Mouse (Mus musculus) MEL-GATA-1-ER (cell line): Measurements from ENCODE around the gene Pck1.

Experiments
- DNase-seq: peaks from one replicate; pipeline ENCODE4 v3.0.0-alpha.2; 2012; ENCODE audit warnings: low read depth; ENCODE audit errors: extremely low read depth

The Pck1 gene

GRCm38 (mm10) chr2:173173521-173174511, 21.0 kb downstream of the Pck1 start:
- no peak for DNase-seq

GRCm38 (mm10) chr2:173174569-173174968, 21.7 kb downstream of the Pck1 start:
- DNase-seq = no peak

GRCm38 (mm10) chr2:173175703-173176102, 22.9 kb downstream of the Pck1 start:
- DNase-seq = no peak

GRCm38 (mm10) chr2:173177481-173177880, 24.6 kb downstream of the Pck1 start:
- no peak for DNase-seq

- DNase-seq = no peak
These were observed 25.1 kb downstream of the Pck1 start for GRCm38 (mm10) chr2:173177951-173178350.

DNA sequence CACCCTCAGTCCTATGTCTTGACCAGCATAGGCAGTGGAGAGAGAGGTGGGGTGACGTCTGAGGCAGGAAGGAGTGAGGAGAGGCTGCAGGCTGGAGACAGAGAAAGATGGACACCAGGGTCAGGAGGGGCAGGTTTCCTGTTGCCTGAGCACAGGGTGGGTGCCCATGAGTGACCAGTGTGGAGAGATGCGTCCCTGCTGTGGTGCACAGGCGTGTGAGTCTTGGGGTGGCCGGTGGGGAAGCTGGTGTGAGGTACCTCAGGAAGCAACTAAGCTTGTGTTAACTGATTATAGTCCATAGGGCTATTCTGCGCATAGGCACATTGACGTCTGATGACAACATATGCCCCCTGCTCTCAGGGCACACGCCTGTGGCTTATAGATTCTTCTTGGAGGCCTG, 26.2 kb downstream of the Pck1 start:
- no peak for DNase-seq

- no peak for DNase-seq
These were observed 27.2 kb downstream of the Pck1 start for GRCm38 (mm10) chr2:173180026-173180425.

- no peak for DNase-seq
These were observed 28.0 kb downstream of the Pck1 start for GRCm38 (mm10) chr2:173180721-173181388.

- DNase-seq = no peak
These were observed 28.6 kb downstream of the Pck1 start for GRCm38 (mm10) chr2:173181486-173181885.

GRCm38 (mm10) chr2:173181901-173182300, 29.1 kb downstream of the Pck1 start:
- no peak for DNase-seq

DNA sequence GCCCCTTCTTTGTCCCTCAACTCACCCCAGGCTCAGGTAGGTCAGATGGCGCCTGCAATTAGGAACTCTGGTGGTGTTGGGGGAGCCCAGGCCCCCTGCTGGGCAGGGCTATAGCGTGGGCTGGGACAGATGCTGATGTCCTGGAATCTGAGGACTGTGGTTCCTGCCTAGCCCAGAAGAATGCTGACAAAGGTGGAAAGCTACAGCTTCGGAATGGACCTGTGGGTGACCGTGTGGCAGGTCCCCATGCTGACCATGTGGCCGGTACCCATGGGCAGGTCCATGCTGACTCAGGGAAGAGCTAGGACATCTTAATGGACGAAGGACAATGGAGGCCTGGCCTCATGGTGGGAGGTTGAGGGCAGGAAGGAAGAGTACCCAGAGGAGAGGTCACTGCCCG, 29.9 kb downstream of the Pck1 start:
- no peak for DNase-seq

DNA sequence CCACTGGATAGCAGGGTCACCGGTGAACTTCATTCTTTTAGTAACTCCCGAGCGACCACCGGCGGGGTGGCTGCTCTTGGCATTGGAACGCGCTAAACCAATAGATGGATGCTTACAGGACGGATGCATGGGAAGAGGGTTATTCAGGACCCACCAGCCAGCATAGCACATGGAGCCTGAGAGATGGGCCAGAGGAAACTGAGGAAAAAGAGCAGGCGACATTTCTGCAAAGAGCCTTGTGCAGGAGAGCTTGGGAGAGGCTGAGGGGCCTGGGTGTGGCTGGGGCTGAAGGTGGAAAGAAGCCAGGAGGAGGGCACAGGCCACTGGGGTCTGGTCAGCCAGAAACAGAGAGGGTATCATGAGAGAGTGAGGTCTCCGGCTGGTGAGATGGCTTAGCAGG, 30.5 kb downstream of the Pck1 start:
- DNase-seq = no peak

- DNase-seq = no peak
These were observed 31.1 kb downstream of the Pck1 start for GRCm38 (mm10) chr2:173183836-173184460.

- DNase-seq = no peak
These were observed 31.7 kb downstream of the Pck1 start for GRCm38 (mm10) chr2:173184475-173185080.

- no peak for DNase-seq
These were observed 32.4 kb downstream of the Pck1 start for GRCm38 (mm10) chr2:173185282-173185681.

DNA sequence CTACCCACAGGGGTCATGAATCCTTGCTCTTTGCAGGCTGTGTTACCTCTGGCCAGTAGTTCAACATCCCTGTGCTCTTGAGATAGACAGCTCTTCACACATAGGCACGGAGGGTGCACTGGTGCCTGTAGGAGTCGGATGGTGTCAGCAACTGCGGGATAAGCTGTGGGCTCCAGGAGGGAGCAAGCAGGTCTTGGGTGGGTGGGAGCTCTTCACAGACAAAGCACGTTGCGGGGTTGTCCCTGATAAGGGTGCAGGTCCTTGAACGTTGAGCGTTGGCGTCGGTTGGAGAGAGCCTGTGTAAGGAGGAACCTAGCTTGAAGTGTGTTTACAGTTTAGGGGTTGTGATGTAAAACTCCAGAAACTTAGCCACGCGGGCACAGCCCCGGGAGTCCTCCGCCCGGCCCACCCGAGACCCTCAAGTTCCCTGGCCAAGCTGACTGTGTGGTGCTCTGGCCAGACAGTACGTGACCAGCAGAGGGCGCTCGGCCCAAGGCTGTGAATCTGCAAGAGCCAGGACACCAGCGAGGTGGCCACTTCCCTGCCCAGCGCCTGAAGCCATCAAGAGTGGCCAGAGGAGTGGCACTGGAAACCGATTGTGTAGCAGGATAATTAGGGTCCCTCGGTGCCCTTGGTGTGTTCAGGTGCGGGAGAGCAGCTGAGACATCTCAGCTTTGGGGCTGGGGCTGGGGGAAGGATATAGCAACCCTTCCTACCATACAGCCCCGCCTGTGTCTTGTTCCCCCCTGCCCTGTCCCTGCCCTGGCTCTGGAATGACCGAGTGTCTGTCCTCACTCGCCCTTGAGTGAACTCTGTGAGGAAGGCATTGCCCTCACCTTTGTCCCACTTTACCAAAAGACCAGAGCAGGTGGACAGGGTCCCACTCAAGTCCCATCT, 33.4 kb downstream of the Pck1 start:
- no peak for DNase-seq

DNA sequence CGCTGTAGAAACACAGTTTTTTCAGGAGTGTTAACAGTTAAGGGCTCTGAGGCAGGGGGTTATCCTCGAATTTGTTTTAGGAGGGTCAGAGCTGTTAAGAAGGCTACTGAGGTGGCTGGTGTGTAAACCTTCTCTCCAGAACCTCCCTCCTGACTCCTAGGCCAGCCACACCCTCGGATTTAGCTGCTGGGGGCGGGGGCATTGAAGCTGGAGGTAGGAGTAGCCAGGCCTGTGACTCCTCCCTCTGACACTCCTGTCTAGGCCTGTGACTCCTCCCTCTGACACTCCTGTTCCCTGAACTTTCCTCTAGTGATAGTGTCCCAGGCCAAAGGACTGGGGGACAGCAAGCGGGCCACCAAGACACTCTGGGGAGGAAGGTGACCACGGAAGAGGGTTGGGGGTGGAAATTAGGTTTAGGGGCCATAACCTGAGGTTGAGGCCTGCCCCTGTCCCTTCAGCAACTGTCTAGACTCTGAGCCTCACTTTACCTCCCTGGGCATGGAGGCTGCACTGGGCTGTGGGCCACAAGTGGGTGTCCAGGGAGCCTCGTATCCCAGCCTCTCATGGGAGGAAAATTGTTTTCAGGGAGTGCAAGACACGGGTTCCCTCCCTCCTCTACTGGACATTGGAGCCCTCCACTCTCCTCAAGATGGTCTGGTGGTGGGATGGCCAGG, 34.5 kb downstream of the Pck1 start:
- DNase-seq = no peak

- DNase-seq = no peak
These were observed 41.9 kb downstream of the Pck1 start for GRCm38 (mm10) chr2:173194796-173195195.

- no peak for DNase-seq
These were observed 50.3 kb downstream of the Pck1 start for GRCm38 (mm10) chr2:173202924-173203689.
